Mouse (Mus musculus): Measurements from ENCODE around the gene Zfp280d. TPM values are rescaled to one million over a fixed set of nuclear protein-coding genes. Genes with fewer than 3 reads are reported as not detected.

Zfp280d gene
- polyA plus RNA-seq (2015; fragmentation: Nextera tagmentation; extraction: Ambion mirVana): 45.6 and 48.2 TPM in 2 replicates

- peak within 1 kb of the TSS; percentile 100 for H3K27ac ChIP-seq (replicated peaks)
- peaks cover 20% of the 10 kb centered on the region for H3K4me1 ChIP-seq (replicated peaks)
- H3K36me3 ChIP-seq: no peaks in the 10 kb centered on the region
- WGBS: 1% methylated on average over 43 of the region's 57 CpGs
- H3K27me3 ChIP-seq: no peaks in the 10 kb centered on the region
- ATAC-seq (ENCODE audit: low read depth): peak; percentile 99
- peak within 1 kb of the TSS; percentile 54 for H3K4me3 ChIP-seq
- peak within 1 kb of the TSS; percentile 87 for H3K4me2 ChIP-seq
- H3K9me3 ChIP-seq: no peaks in the 10 kb centered on the region
- H3K9ac ChIP-seq: peak within 1 kb of the TSS; percentile 99
Measured at GRCm38 (mm10) chr9:72274677-72275076, at the start of gene Zfp280d. Gene Zfp280d, plus strand, starts transcription at chr9:72274860.

GRCm38 (mm10) chr9:72226536-72226935 lies 48.1 kb upstream of the Zfp280d start:
- no peak overlapping the region for H3K4me2 ChIP-seq
- ATAC-seq (ENCODE audit: low read depth): no peak
- no peak overlapping the region for H3K27ac ChIP-seq (replicated peaks)
- peaks cover 6% of the 10 kb centered on the region for H3K9me3 ChIP-seq
- WGBS: 88% methylated on average over 6 of the region's 6 CpGs
- no peak overlapping the region for H3K9ac ChIP-seq
- no peaks in the 10 kb centered on the region for H3K27me3 ChIP-seq
- H3K4me3 ChIP-seq: no peak overlapping the region
- H3K36me3 ChIP-seq: peaks cover 7% of the 10 kb centered on the region; the same call in 1 of the 2 replicates
- no peaks in the 10 kb centered on the region for H3K4me1 ChIP-seq (replicated peaks)

- WGBS: 94% methylated on average over 1 of the region's 1 CpGs
- no peaks in the 10 kb centered on the region for H3K4me1 ChIP-seq (replicated peaks)
- H3K27me3 ChIP-seq: no peaks in the 10 kb centered on the region
- no peak overlapping the region for H3K27ac ChIP-seq (replicated peaks)
- no peak overlapping the region for H3K9ac ChIP-seq
- H3K4me2 ChIP-seq: no peak overlapping the region
- ATAC-seq (ENCODE audit: low read depth): no peak
- H3K36me3 ChIP-seq: no peaks in the 10 kb centered on the region
- no peak overlapping the region for H3K4me3 ChIP-seq
- peaks cover 7% of the 10 kb centered on the region; the same call in 1 of the 2 replicates for H3K9me3 ChIP-seq
Measured at GRCm38 (mm10) chr9:72252656-72253055, 22.0 kb upstream of the Zfp280d start.

- Histone ChIP-seq H3K9ac (no peak overlapping the region), H3K4me1 (replicated peaks) (no peaks in the 10 kb centered on the region), H3K4me3 (no peak overlapping the region), H3K27ac (replicated peaks) (no peak overlapping the region), H3K36me3 (no peaks in the 10 kb centered on the region), H3K4me2 (no peak overlapping the region), H3K27me3 (no peaks in the 10 kb centered on the region), H3K9me3 (peaks cover 4% of the 10 kb centered on the region; the same call in 1 of the 2 replicates)
- WGBS: 83% methylated on average over 1 of the region's 1 CpGs
- no peak for ATAC-seq (ENCODE audit: low read depth)
Measured at GRCm38 (mm10) chr9:72255227-72255626, 19.4 kb upstream of the Zfp280d start.

GRCm38 (mm10) chr9:72256646-72257045 lies 18.0 kb upstream of the Zfp280d start:
- H3K4me1 ChIP-seq (replicated peaks): no peaks in the 10 kb centered on the region
- peaks cover 4% of the 10 kb centered on the region; the same call in 1 of the 2 replicates for H3K9me3 ChIP-seq
- no peak overlapping the region for H3K4me3 ChIP-seq
- no peak overlapping the region for H3K9ac ChIP-seq
- H3K36me3 ChIP-seq: no peaks in the 10 kb centered on the region
- no peak overlapping the region; the same call in 1 of the 2 replicates for H3K27ac ChIP-seq (replicated peaks)
- ATAC-seq (ENCODE audit: low read depth): no peak
- 78% methylated on average over 3 of the region's 3 CpGs for WGBS
- no peaks in the 10 kb centered on the region for H3K27me3 ChIP-seq
- H3K4me2 ChIP-seq: no peak overlapping the region

- Histone ChIP-seq H3K9me3 (peaks cover 3% of the 10 kb centered on the region; the same call in 1 of the 2 replicates), H3K4me3 (no peak overlapping the region), H3K4me2 (no peak overlapping the region), H3K27me3 (no peaks in the 10 kb centered on the region), H3K27ac (replicated peaks) (no peak overlapping the region), H3K9ac (no peak overlapping the region), H3K36me3 (no peaks in the 10 kb centered on the region), H3K4me1 (replicated peaks) (no peaks in the 10 kb centered on the region)
- 31% methylated on average over 7 of the region's 7 CpGs for WGBS
- no peak for ATAC-seq (ENCODE audit: low read depth)
Measured at GRCm38 (mm10) chr9:72260337-72260736, 14.3 kb upstream of the Zfp280d start.

- Histone ChIP-seq H3K4me3 (no peak overlapping the region), H3K27me3 (no peaks in the 10 kb centered on the region), H3K4me1 (replicated peaks) (no peaks in the 10 kb centered on the region), H3K9me3 (peaks cover 11% of the 10 kb centered on the region; the same call in 1 of the 2 replicates), H3K27ac (replicated peaks) (no peak overlapping the region), H3K4me2 (no peak overlapping the region), H3K9ac (no peak overlapping the region), H3K36me3 (no peaks in the 10 kb centered on the region)
- 78% methylated on average over 3 of the region's 3 CpGs for WGBS
- ATAC-seq (ENCODE audit: low read depth): no peak
Measured at GRCm38 (mm10) chr9:72264859-72265258, 9.8 kb upstream of the Zfp280d start.

GRCm38 (mm10) chr9:72270146-72270545 lies 4.5 kb upstream of the Zfp280d start:
- no peak overlapping the region for H3K27ac ChIP-seq (replicated peaks)
- ATAC-seq (ENCODE audit: low read depth): no peak
- H3K9ac ChIP-seq: no peak overlapping the region
- no peaks in the 10 kb centered on the region for H3K36me3 ChIP-seq
- no peak overlapping the region for H3K4me3 ChIP-seq
- peaks cover 11% of the 10 kb centered on the region; the same call in 1 of the 2 replicates for H3K9me3 ChIP-seq
- H3K4me2 ChIP-seq: no peak overlapping the region
- H3K27me3 ChIP-seq: no peaks in the 10 kb centered on the region
- 100% methylated on average over 1 of the region's 1 CpGs for WGBS
- H3K4me1 ChIP-seq (replicated peaks): no peaks in the 10 kb centered on the region

GRCm38 (mm10) chr9:72273646-72274410 lies 832 bp upstream of the Zfp280d start:
- H3K4me2 ChIP-seq: peak overlapping the region; percentile 87; the same call in 1 of the 2 replicates
- no peaks in the 10 kb centered on the region for H3K36me3 ChIP-seq
- H3K9me3 ChIP-seq: peaks cover 6% of the 10 kb centered on the region; the same call in 1 of the 2 replicates
- ATAC-seq (ENCODE audit: low read depth): no peak
- no peak overlapping the region for H3K4me3 ChIP-seq
- no peak overlapping the region for H3K9ac ChIP-seq
- H3K4me1 ChIP-seq (replicated peaks): peaks cover 17% of the 10 kb centered on the region
- peak overlapping the region; percentile 100 for H3K27ac ChIP-seq (replicated peaks)
- no peaks in the 10 kb centered on the region for H3K27me3 ChIP-seq
- 82% methylated on average over 7 of the region's 7 CpGs for WGBS

- H3K4me1 ChIP-seq (replicated peaks): peaks cover 20% of the 10 kb centered on the region
- peak; percentile 92 for ATAC-seq (ENCODE audit: low read depth)
Measured at GRCm38 (mm10) chr9:72275101-72275978, 680 bp downstream of the Zfp280d start.

GRCm38 (mm10) chr9:72275979-72276500 lies 1.4 kb downstream of the Zfp280d start:
- WGBS: 40% methylated on average over 8 of the region's 8 CpGs
- Histone ChIP-seq H3K9me3 (no peaks in the 10 kb centered on the region), H3K36me3 (no peaks in the 10 kb centered on the region), H3K27ac (replicated peaks) (peak overlapping the region; percentile 100), H3K4me1 (replicated peaks) (peaks cover 20% of the 10 kb centered on the region), H3K4me2 (peak overlapping the region; percentile 87), H3K27me3 (no peaks in the 10 kb centered on the region), H3K9ac (peak overlapping the region; percentile 99), H3K4me3 (peak overlapping the region; percentile 54)
- ATAC-seq (ENCODE audit: low read depth): no peak

More at GRCm38 (mm10) chr9:72275101-72275978, 680 bp downstream of the Zfp280d start:
- 2% methylated on average over 45 of the region's 70 CpGs for WGBS
- Histone ChIP-seq H3K27ac (replicated peaks) (peak overlapping the region; percentile 100), H3K4me3 (peak overlapping the region; percentile 54), H3K9ac (peak overlapping the region; percentile 99), H3K36me3 (no peaks in the 10 kb centered on the region), H3K4me2 (peak overlapping the region; percentile 87), H3K27me3 (no peaks in the 10 kb centered on the region), H3K9me3 (no peaks in the 10 kb centered on the region)

All from neural tube, embryonic 13.5 days (tissue).